Mouse (Mus musculus): ENCODE measurements around the gene Gm48552. TPM values are rescaled to one million over a fixed set of nuclear protein-coding genes. Genes with fewer than 3 reads are reported as not detected.

The Gm48552 gene
- polyA plus RNA-seq, 1 experiment from 2014 or later = 0.31 TPM

- 69% methylated on average over 9 of the region's 9 CpGs for WGBS
- TF ChIP-seq CTCF (IDR thresholded peaks at IDR 0.05; ENCODE audit: low read depth) = no peak
- Histone ChIP-seq H3K27me3 (replicated peaks; ENCODE audit: control insufficient read depth, insufficient read depth, low read length) (no peaks in the 10 kb centered on the region), H3K4me2 (replicated peaks; ENCODE audit: low read depth) (no peak overlapping the region), H3K27ac (ENCODE audit: low read depth, low read length) (no peak overlapping the region; the same call in 1 of the 2 replicates), H3K4me3 (ENCODE audit: low read depth, low read length) (no peak overlapping the region), H3K9me3 (ENCODE audit: control insufficient read depth) (no peaks in the 10 kb centered on the region), H3K9ac (ENCODE audit: low read depth, low read length) (no peak overlapping the region), H3K4me1 (replicated peaks; ENCODE audit: control insufficient read depth, insufficient read depth, low read length) (peaks cover 6% of the 10 kb centered on the region; the same call in 1 of the 2 replicates), H3K36me3 (ENCODE audit: control insufficient read depth, insufficient read depth) (no peaks in the 10 kb centered on the region)
- no peak for ATAC-seq
Observed at GRCm38 (mm10) chr10:81354738-81355477, 33.9 kb upstream of the Gm48552 start.

GRCm38 (mm10) chr10:81355533-81355932 lies 33.3 kb upstream of the Gm48552 start:
- H3K27ac ChIP-seq (ENCODE audit: low read depth, low read length) = no peak overlapping the region
- peaks cover 6% of the 10 kb centered on the region; the same call in 1 of the 2 replicates for H3K4me1 ChIP-seq (replicated peaks; ENCODE audit: control insufficient read depth, insufficient read depth, low read length)
- no peaks in the 10 kb centered on the region for H3K9me3 ChIP-seq (ENCODE audit: control insufficient read depth)
- H3K9ac ChIP-seq (ENCODE audit: low read depth, low read length) = no peak overlapping the region
- WGBS = 91% methylated on average over 4 of the region's 4 CpGs
- no peak for TF ChIP-seq CTCF (IDR thresholded peaks at IDR 0.05; ENCODE audit: low read depth)
- H3K27me3 ChIP-seq (replicated peaks; ENCODE audit: control insufficient read depth, insufficient read depth, low read length) = no peaks in the 10 kb centered on the region
- H3K4me2 ChIP-seq (replicated peaks; ENCODE audit: low read depth) = no peak overlapping the region
- no peak overlapping the region for H3K4me3 ChIP-seq (ENCODE audit: low read depth, low read length)
- H3K36me3 ChIP-seq (ENCODE audit: control insufficient read depth, insufficient read depth) = no peaks in the 10 kb centered on the region
- no peak for ATAC-seq

DNA sequence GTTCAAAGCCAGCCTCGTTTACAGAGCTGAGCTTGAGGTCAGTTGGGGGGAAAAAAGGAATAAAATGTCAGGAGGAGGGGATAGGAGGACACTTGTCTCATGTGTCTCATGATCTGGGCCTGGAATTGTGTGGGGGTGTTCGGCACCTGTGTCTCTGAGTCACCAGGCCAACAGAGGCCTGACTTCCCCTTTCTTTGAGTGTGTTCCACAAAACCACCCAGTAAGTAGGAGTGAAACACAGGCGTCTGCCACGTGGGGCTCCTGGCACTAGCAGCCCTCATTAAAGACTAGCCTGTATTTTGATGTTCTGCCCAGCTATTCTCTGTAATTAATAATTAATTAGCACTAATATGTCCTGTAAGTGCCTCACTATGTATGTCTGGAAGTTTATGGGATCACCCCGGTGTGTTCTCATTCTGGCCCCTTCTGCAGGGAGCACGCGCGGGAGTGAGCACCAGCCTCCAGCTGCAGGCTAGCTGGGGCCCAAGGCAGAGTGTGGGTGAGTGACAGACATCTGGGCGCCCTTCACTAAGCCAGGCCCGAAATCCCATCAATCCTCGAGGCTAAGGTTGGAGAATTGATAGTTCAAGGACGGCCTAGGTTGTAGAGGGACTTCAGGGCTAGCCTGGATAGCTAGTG lies 32.3 kb upstream of the Gm48552 start:
- Histone ChIP-seq H3K9me3 (ENCODE audit: control insufficient read depth) (no peaks in the 10 kb centered on the region), H3K9ac (ENCODE audit: low read depth, low read length) (peak overlapping the region; percentile 78; the same call in 1 of the 2 replicates), H3K4me3 (ENCODE audit: low read depth, low read length) (peak overlapping the region; percentile 78), H3K4me1 (replicated peaks; ENCODE audit: control insufficient read depth, insufficient read depth, low read length) (peaks cover 6% of the 10 kb centered on the region; the same call in 1 of the 2 replicates), H3K27me3 (replicated peaks; ENCODE audit: control insufficient read depth, insufficient read depth, low read length) (no peaks in the 10 kb centered on the region), H3K4me2 (replicated peaks; ENCODE audit: low read depth) (peak overlapping the region; percentile 95), H3K36me3 (ENCODE audit: control insufficient read depth, insufficient read depth) (peaks cover 3% of the 10 kb centered on the region; the same call in 1 of the 2 replicates), H3K27ac (ENCODE audit: low read depth, low read length) (no peak overlapping the region)
- WGBS = 34% methylated on average over 12 of the region's 12 CpGs
- no peak for ATAC-seq
- TF ChIP-seq CTCF (IDR thresholded peaks at IDR 0.05; ENCODE audit: low read depth) = no peak

DNA sequence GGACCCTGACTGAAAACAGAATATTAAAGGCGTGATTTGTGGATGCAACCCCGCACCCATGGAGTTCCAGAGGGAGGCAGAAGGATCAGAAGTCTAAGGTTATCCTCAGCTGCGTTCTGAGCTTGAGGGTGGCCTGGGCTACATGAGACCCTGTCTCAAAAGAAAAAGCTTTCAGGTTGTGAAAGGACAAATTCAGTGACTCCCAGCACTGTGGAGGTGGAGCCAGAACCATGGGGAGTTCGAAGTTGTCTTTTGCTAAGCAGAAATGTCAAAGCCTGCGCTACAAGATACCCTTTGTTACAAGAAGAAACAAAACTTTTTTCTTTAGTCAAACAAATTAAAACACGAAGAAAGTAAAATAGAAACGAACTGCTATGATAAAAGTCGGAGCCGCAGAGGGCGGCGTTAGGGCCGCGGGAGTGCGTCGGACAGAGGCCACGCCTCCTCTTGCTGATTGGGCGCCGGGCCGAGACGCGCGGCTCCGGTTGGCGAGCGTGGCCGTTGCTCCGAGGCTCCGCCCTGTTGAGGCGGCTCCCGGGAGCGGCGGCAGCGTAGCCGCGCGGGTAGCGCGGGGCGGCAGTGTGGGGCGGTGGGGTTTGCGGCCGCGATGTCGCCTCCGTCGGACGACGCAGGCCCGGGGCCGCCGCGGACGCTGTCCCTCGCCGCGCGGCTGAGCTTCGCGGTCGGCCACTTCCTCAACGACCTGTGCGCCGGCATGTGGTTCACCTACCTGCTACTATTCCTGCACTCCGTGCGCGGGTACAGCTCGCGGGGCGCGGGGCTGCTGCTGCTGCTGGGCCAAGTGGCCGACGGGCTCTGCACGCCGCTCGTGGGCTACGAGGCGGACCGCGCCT lies 31.6 kb upstream of the Gm48552 start, which contains the start of gene Mfsd12:
Gene Mfsd12 (plus strand): TSS at position 501 of the 854 bp plus-strand sequence.
- Histone ChIP-seq H3K9me3 (ENCODE audit: control insufficient read depth) (no peaks in the 10 kb centered on the region), H3K4me2 (replicated peaks; ENCODE audit: low read depth) (peak within 1 kb of the TSS; percentile 95), H3K4me1 (replicated peaks; ENCODE audit: control insufficient read depth, insufficient read depth, low read length) (peaks cover 9% of the 10 kb centered on the region), H3K27me3 (replicated peaks; ENCODE audit: control insufficient read depth, insufficient read depth, low read length) (no peaks in the 10 kb centered on the region), H3K27ac (ENCODE audit: low read depth, low read length) (peak within 1 kb of the TSS; percentile 87), H3K4me3 (ENCODE audit: low read depth, low read length) (peak within 1 kb of the TSS; percentile 78), H3K9ac (ENCODE audit: low read depth, low read length) (peak within 1 kb of the TSS; percentile 78), H3K36me3 (ENCODE audit: control insufficient read depth, insufficient read depth) (peaks cover 9% of the 10 kb centered on the region; the same call in 1 of the 2 replicates)
- TF ChIP-seq CTCF (IDR thresholded peaks at IDR 0.05; ENCODE audit: low read depth) = no peak
- peak; percentile 78 for ATAC-seq
- 2% methylated on average over 73 of the region's 79 CpGs for WGBS

DNA sequence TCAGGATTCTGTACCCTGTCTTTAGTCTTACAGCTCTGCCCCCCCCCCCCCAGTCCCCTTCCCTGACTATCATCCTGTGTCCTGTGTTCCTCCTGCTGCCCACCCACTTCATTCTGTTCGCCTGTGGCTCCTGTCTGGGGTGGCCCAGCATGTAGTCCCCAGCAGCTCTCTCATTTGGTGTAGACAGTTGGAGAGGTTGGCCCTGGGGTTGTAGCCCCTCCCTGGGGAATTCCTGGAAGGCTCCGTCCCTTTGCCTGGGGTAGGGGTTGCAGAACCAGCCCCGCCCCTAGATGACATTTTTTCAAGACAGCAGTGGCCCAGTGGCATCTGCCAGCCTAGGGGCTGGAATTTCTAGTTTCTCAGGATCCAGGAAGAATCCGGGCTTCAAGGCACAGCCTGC lies 30.6 kb upstream of the Gm48552 start:
- no peaks in the 10 kb centered on the region for H3K27me3 ChIP-seq (replicated peaks; ENCODE audit: control insufficient read depth, insufficient read depth, low read length)
- H3K27ac ChIP-seq (ENCODE audit: low read depth, low read length) = peak overlapping the region; percentile 87
- peak overlapping the region; percentile 78 for H3K4me3 ChIP-seq (ENCODE audit: low read depth, low read length)
- H3K36me3 ChIP-seq (ENCODE audit: control insufficient read depth, insufficient read depth) = peaks cover 17% of the 10 kb centered on the region; the same call in 1 of the 2 replicates
- 24% methylated on average over 4 of the region's 4 CpGs for WGBS
- peaks cover 15% of the 10 kb centered on the region for H3K4me1 ChIP-seq (replicated peaks; ENCODE audit: control insufficient read depth, insufficient read depth, low read length)
- H3K9ac ChIP-seq (ENCODE audit: low read depth, low read length) = peak overlapping the region; percentile 78
- peak overlapping the region; percentile 95 for H3K4me2 ChIP-seq (replicated peaks; ENCODE audit: low read depth)
- ATAC-seq = no peak
- no peak for TF ChIP-seq CTCF (IDR thresholded peaks at IDR 0.05; ENCODE audit: low read depth)
- H3K9me3 ChIP-seq (ENCODE audit: control insufficient read depth) = no peaks in the 10 kb centered on the region

Data from intestine, postnatal 0 days (tissue).